Mouse (Mus musculus) thymus, adult 2 months (tissue): ENCODE results near the gene Sept8.

Source experiments
- CTCF ChIP-seq: fragments of 200-500 bp; IDR thresholded peaks from 2 replicates; pipeline ENCODE4 v1.5.1; 2012; ENCODE audit warnings: mild to moderate bottlenecking, control low read depth, low read length, moderate library complexity, borderline replicate concordance; ENCODE audit not compliant: control insufficient read depth, poor library complexity, insufficient read depth; ENCODE audit errors: extremely low read depth
- POLR2A ChIP-seq: fragments of 200-500 bp; IDR thresholded peaks from 2 replicates; pipeline ENCODE4 v1.6.1; 2012; ENCODE audit warnings: mild to moderate bottlenecking, low read length, control low read depth, moderate library complexity; ENCODE audit not compliant: control insufficient read depth, poor library complexity, insufficient read depth; ENCODE audit errors: extremely low read depth

DNA sequence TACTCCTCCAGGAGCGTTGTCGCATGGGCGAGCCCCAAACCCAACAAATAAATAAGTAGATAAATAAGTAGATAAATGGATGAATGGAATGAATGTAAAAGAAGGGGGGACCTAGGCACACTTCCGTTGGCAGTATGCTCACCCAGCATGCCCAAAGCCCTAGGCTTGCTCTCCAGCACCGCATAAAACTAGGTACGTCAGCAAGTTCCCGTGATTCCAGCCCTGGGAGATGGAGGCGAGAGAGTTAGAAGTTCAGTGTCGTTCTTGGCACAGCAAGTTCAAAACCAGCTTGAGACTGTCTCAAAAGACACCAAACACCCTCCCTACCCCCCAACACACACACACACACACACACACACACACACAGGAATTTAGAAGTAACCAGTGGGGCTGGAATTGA, 10.9 kb downstream of the Sept8 start:
- TF ChIP-seq CTCF, result no peak
- TF ChIP-seq POLR2A, result no peak
